Mouse (Mus musculus): Measurements from ENCODE around the gene Gdf5.

DNA sequence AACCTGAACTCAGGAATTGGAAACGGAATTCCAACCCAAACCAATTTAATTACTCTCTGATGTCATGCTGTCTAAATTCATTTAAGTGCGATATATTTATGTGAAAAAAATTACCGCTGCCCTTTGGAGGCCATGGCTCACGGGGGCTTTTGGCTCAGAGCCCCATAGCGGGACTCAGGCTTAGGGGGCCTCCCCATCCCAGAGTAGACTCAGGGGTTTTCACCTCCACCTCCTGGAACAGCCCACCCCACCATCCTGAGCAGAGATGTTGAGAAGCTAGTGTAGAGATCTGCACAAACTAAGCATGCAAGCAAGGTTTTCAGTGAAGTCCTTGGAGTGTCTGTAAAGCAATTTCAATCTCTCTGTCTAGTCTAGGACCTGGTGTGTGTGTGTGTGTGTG, 413 bp upstream of the Gdf5 start:
- no peak for TF ChIP-seq CTCF (IDR thresholded peaks at IDR 0.05; ENCODE audit: borderline replicate concordance, insufficient read depth, low read length)
- TF ChIP-seq POLR2A (IDR thresholded peaks at IDR 0.05; ENCODE audit: low read depth, low read length), result no peak
